Mouse (Mus musculus) ES-Bruce4 (cell line): ENCODE data around the gene Vwc2l.

Source experiments
- CTCF ChIP-seq: IDR thresholded peaks from one replicate; pipeline ENCODE4 v1.8.1; 2011; ENCODE audit warnings: low read depth, low read length
- POLR2A ChIP-seq: IDR thresholded peaks from one replicate; pipeline ENCODE4 v1.8.1; 2011; ENCODE audit warnings: low read length; ENCODE audit not compliant: insufficient read depth

DNA sequence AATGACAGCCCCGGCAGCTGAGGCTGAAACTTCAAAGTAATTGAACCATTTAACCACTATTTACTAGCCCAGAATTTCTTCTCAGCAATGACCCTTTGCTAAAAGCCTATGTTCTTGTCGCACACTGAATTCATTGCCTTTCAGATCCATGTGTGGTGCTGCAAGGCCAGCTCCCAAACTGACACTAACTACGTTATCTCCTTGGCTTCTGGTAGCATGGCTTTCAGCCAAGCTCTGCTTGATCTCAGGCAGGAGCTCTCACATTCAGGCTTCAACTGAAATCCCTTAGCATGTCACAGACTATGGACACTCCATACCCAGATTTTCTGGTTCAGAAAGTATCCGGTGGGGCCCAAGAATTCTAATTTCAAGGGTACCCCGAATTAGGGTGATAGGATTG is 140.6 kb downstream of the Vwc2l start:
- TF ChIP-seq CTCF (no peak), POLR2A (no peak)
